Mouse (Mus musculus) G1E (cell line): ENCODE measurements at regions not wholly inside any gene's neighbourhood (a gene's known extent, or its start where the extent isn't known, plus 50 kb on each side); places are given as distances from the start of the nearest gene placed in this dataset.

Experiments used
- CTCF ChIP-seq: IDR thresholded peaks from 2 replicates; pipeline ENCODE4 v1.5.1; 2012; ENCODE audit warnings: low read depth, low read length, inconsistent platforms, mixed read lengths
- GATA1 ChIP-seq: IDR thresholded peaks from 2 replicates; pipeline ENCODE4 v1.6.1; 2012; ENCODE audit warnings: borderline replicate concordance, low read length, inconsistent platforms, mixed read lengths
- GATA2 ChIP-seq: IDR thresholded peaks from 2 replicates; pipeline ENCODE4 v1.6.1; 2012; ENCODE audit warnings: low read depth, low read length, inconsistent platforms, borderline replicate concordance
- POLR2AphosphoS5 ChIP-seq: IDR thresholded peaks from 2 replicates; pipeline ENCODE4 v1.6.1; 2012; ENCODE audit warnings: low read depth, low read length, inconsistent platforms; ENCODE audit not compliant: insufficient replicate concordance
- TAL1 ChIP-seq: conservative IDR thresholded peaks from 2 replicates; pipeline ENCODE4 v1.6.1; 2012; ENCODE audit warnings: low read depth, low read length, inconsistent platforms, mixed read lengths

GRCm38 (mm10) chr1:186888767-186889583, 78.2 kb upstream of the D1Pas1 start:
- TF ChIP-seq GATA1: no peak
- TF ChIP-seq CTCF: no peak
- no peak for TF ChIP-seq GATA2
- TF ChIP-seq TAL1: no peak
- TF ChIP-seq POLR2AphosphoS5: no peak
